Mouse (Mus musculus) forebrain, embryonic 14.5 days (tissue): ENCODE results near the gene Olfr770. TPM values are rescaled to one million over a fixed set of nuclear protein-coding genes. Genes with fewer than 3 reads are reported as not detected.

ENCODE experiments used
- polyA plus RNA-seq: library from polyadenylated mRNA; unstranded; fragments of >200 nt; fragmentation: Nextera tagmentation; extraction: Ambion mirVana; gene quantifications from 2 replicates; pipeline ENCODE4 v1.2.1, GENCODE M21; 2014

The Olfr770 gene
- polyA plus RNA-seq, 1 experiment from 2014 or later = not detected

Other genes starting within 250 kb of the Olfr770 start
- gene Gdf11, start 247.3 kb downstream of the Olfr770 start, polyA plus RNA-seq = 6.0 and 6.3 TPM in 2 replicates
- 122 and 126 TPM in 2 replicates for gene Cd63, start 238.0 kb downstream of the Olfr770 start, polyA plus RNA-seq
- gene Rdh5, start 216.1 kb downstream of the Olfr770 start, polyA plus RNA-seq = 8.8 and 9.9 TPM in 2 replicates
- 244 and 295 TPM in 2 replicates for gene Bloc1s1, start 215.0 kb downstream of the Olfr770 start, polyA plus RNA-seq
- 1.3 and 1.8 TPM in 2 replicates for gene Itga7, start 205.2 kb downstream of the Olfr770 start, polyA plus RNA-seq
- not detected in 2 replicates for gene Mettl7b, start 178.0 kb downstream of the Olfr770 start, polyA plus RNA-seq
- gene Olfr9, start 149.6 kb downstream of the Olfr770 start, polyA plus RNA-seq = not detected in 2 replicates
- not detected in 2 replicates for gene Olfr763, start 128.2 kb downstream of the Olfr770 start, polyA plus RNA-seq
- not detected in 2 replicates for gene Olfr764-ps1, start 99.1 kb downstream of the Olfr770 start, polyA plus RNA-seq
- gene Olfr765, start 89.0 kb downstream of the Olfr770 start, polyA plus RNA-seq = not detected in 2 replicates
- gene Olfr766-ps1, start 70.0 kb downstream of the Olfr770 start, polyA plus RNA-seq = not detected in 2 replicates
- not detected in 2 replicates for gene Olfr767, start 56.1 kb downstream of the Olfr770 start, polyA plus RNA-seq
- gene Olfr768, start 39.6 kb downstream of the Olfr770 start, polyA plus RNA-seq = not detected in 2 replicates
- not detected in 2 replicates for gene Olfr769, start 21.1 kb downstream of the Olfr770 start, polyA plus RNA-seq
- gene Olfr771, start 25.8 kb upstream of the Olfr770 start, polyA plus RNA-seq = not detected in 2 replicates
- not detected in 2 replicates for gene Olfr772, start 38.9 kb upstream of the Olfr770 start, polyA plus RNA-seq
- not detected in 2 replicates for gene Olfr773, start 48.4 kb upstream of the Olfr770 start, polyA plus RNA-seq
- gene Olfr774, start 97.2 kb upstream of the Olfr770 start, polyA plus RNA-seq = not detected in 2 replicates
- not detected in 2 replicates for gene Olfr775, start 109.4 kb upstream of the Olfr770 start, polyA plus RNA-seq
- gene Olfr776, start 120.1 kb upstream of the Olfr770 start, polyA plus RNA-seq = not detected in 2 replicates
- gene Olfr777, start 132.5 kb upstream of the Olfr770 start, polyA plus RNA-seq = not detected in 2 replicates
- gene Olfr780, start 179.1 kb upstream of the Olfr770 start, polyA plus RNA-seq = not detected in 2 replicates
- gene Olfr781, start 189.9 kb upstream of the Olfr770 start, polyA plus RNA-seq = not detected in 2 replicates
- not detected in 2 replicates for gene Olfr782, start 209.9 kb upstream of the Olfr770 start, polyA plus RNA-seq
- 0.09 TPM in 1 of 2 replicates, not detected in the other for gene Olfr784, start 245.1 kb upstream of the Olfr770 start, polyA plus RNA-seq